Mouse (Mus musculus) ES-Bruce4 (cell line): Measurements from ENCODE around the gene Hoxb2.

ENCODE experiments used
- CTCF ChIP-seq: IDR thresholded peaks from one replicate; pipeline ENCODE4 v1.8.1; 2011; ENCODE audit warnings: low read depth, low read length
- EP300 ChIP-seq: IDR thresholded peaks from 2 replicates; pipeline ENCODE4 v1.6.1; 2011; ENCODE audit warnings: low read depth, low read length; ENCODE audit not compliant: insufficient read depth

- TF ChIP-seq CTCF (no peak), EP300 (no peak)
Observed at GRCm38 (mm10) chr11:96372519-96372918, 22.2 kb downstream of the Hoxb2 start.
